Mouse (Mus musculus) adrenal gland, adult 18-20 months (tissue): ENCODE measurements around the gene Vash1. TPM values are rescaled to one million over a fixed set of nuclear protein-coding genes. Genes with fewer than 3 reads are reported as not detected.

Experiments
- DNase-seq, 2 experiments: peaks; one replicate each; pipeline ENCODE4 v3.0.0; 2021 to 2022; ENCODE audit warnings: low spot score in 2 of 2
- total RNA-seq, 2 experiments: library from RNA; stranded (reverse); gene quantifications; 1 replicate in 1 of 2; 2 replicates in 1 of 2; pipeline ENCODE4 v1.2.3; 2021

Gene Vash1
- total RNA-seq, 2 experiments from 2014 or later: 2.2 to 4.8 TPM

GRCm38 (mm10) chr12:86682178-86682577 lies 3.7 kb downstream of the Vash1 start:
- DNase-seq: no peak

- no peak for DNase-seq
These were observed 5.2 kb downstream of the Vash1 start for GRCm38 (mm10) chr12:86683698-86684097.

GRCm38 (mm10) chr12:86685275-86685674 lies 6.8 kb downstream of the Vash1 start:
- DNase-seq: no peak

- no peak for DNase-seq
These were observed 8.2 kb downstream of the Vash1 start for GRCm38 (mm10) chr12:86686551-86687330.

- no peak for DNase-seq
These were observed 9.0 kb downstream of the Vash1 start for GRCm38 (mm10) chr12:86687445-86687955.

GRCm38 (mm10) chr12:86687971-86688573 lies 9.6 kb downstream of the Vash1 start:
- DNase-seq: no peak

- DNase-seq: no peak
These were observed 10.4 kb downstream of the Vash1 start for GRCm38 (mm10) chr12:86688917-86689316.

GRCm38 (mm10) chr12:86690700-86691485 lies 12.4 kb downstream of the Vash1 start:
- no peak for DNase-seq

GRCm38 (mm10) chr12:86692471-86693356 lies 14.2 kb downstream of the Vash1 start:
- DNase-seq: no peak

- no peak for DNase-seq
These were observed 14.9 kb downstream of the Vash1 start for GRCm38 (mm10) chr12:86693389-86693788.

- DNase-seq: peak in 1 of 2 experiments; percentile 16
These were observed 15.9 kb downstream of the Vash1 start for GRCm38 (mm10) chr12:86694441-86694840.

- no peak for DNase-seq
These were observed 19.5 kb downstream of the Vash1 start for GRCm38 (mm10) chr12:86697996-86698395.

- DNase-seq: no peak
These were observed 20.0 kb downstream of the Vash1 start for GRCm38 (mm10) chr12:86698537-86698936.

GRCm38 (mm10) chr12:86699965-86700926 lies 21.7 kb downstream of the Vash1 start:
- DNase-seq: no peak

GRCm38 (mm10) chr12:86700927-86701310 lies 22.4 kb downstream of the Vash1 start:
- no peak for DNase-seq

- DNase-seq: no peak
These were observed 23.0 kb downstream of the Vash1 start for GRCm38 (mm10) chr12:86701491-86701890.

GRCm38 (mm10) chr12:86702690-86703089 lies 24.2 kb downstream of the Vash1 start:
- DNase-seq: no peak

GRCm38 (mm10) chr12:86705843-86706242 lies 27.3 kb downstream of the Vash1 start:
- peak in 1 of 2 experiments; percentile 8 for DNase-seq

GRCm38 (mm10) chr12:86714026-86714425 lies 35.5 kb downstream of the Vash1 start:
- no peak for DNase-seq
